Mouse (Mus musculus) erythroblast, embryonic 14.5 days (primary cell): ENCODE data around the gene Arhgef19.

ENCODE experiments used
- GATA1 ChIP-seq: IDR thresholded peaks from 2 replicates; pipeline ENCODE4 v1.6.1; 2012; ENCODE audit warnings: low read length, inconsistent platforms, mixed read lengths
- TAL1 ChIP-seq: IDR thresholded peaks from 3 replicates; pipeline ENCODE4 v1.6.1; 2012; ENCODE audit warnings: low read length, inconsistent platforms, mixed read lengths

DNA sequence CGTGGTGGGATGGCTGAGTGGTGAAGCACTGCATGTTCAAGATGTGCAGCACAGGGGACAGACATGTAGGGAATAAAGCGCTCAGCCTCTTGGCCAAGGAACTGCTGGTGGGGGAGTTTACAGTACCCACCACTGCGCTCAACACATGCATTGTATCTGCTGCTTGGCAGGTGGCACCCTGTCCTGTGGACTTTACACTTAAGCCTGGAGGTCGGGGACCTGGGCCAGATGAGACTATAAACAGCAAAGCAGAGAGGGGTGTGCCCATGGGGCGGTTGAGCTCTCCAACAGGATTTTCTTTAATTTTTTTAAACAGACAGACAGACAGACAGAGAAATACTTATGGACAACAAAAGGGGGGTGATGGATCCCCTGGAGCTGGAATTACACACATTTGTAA lies 32.2 kb upstream of the Arhgef19 start:
- TF ChIP-seq GATA1 (no peak), TAL1 (no peak)
